Mouse (Mus musculus) limb, embryonic 13.5 days (tissue): Measurements from ENCODE around the gene Eddm3b. TPM values are rescaled to one million over a fixed set of nuclear protein-coding genes. Genes with fewer than 3 reads are reported as not detected.

Experiments
- polyA plus RNA-seq: library from polyadenylated mRNA; unstranded; fragments of >200 nt; fragmentation: Nextera tagmentation; extraction: Ambion mirVana; gene quantifications from 2 replicates; pipeline ENCODE4 v1.2.1, GENCODE M21; 2015

Eddm3b gene
- polyA plus RNA-seq, 1 experiment from 2014 or later: not detected

Other genes with a start within 250 kb of the Eddm3b start
- gene Tep1, start 243.9 kb upstream of the Eddm3b start, polyA plus RNA-seq: 3.5 and 5.7 TPM in 2 replicates
- 0.08 and 0.10 TPM in 2 replicates for gene Klhl33, start 216.9 kb upstream of the Eddm3b start, polyA plus RNA-seq
- 177 and 184 TPM in 2 replicates for gene Osgep, start 189.5 kb upstream of the Eddm3b start, polyA plus RNA-seq
- 286 and 290 TPM in 2 replicates for gene Apex1, start 189.5 kb upstream of the Eddm3b start, polyA plus RNA-seq
- 46.8 and 47.4 TPM in 2 replicates for gene Pip4p1, start 183.6 kb upstream of the Eddm3b start, polyA plus RNA-seq
- 51.6 and 56.9 TPM in 2 replicates for gene Pnp, start 183.3 kb upstream of the Eddm3b start, polyA plus RNA-seq
- not detected in 2 replicates for gene Gm49342, start 169.9 kb upstream of the Eddm3b start, polyA plus RNA-seq
- gene Pnp2, start 158.4 kb upstream of the Eddm3b start, polyA plus RNA-seq: 0.37 and 0.42 TPM in 2 replicates
- gene Rnase10, start 106.7 kb upstream of the Eddm3b start, polyA plus RNA-seq: 0.17 TPM in 1 of 2 replicates, not detected in the other
- gene Rnase9, start 72.6 kb upstream of the Eddm3b start, polyA plus RNA-seq: not detected in 2 replicates
- not detected in 2 replicates for gene Rnase11, start 64.3 kb upstream of the Eddm3b start, polyA plus RNA-seq
- not detected in 2 replicates for gene Rnase12, start 56.8 kb upstream of the Eddm3b start, polyA plus RNA-seq
- gene Olfr750, start 40.0 kb upstream of the Eddm3b start, polyA plus RNA-seq: 0.03 TPM in 1 of 2 replicates, not detected in the other
- 30.2 and 31.4 TPM in 2 replicates for gene Rnase4, start 23.3 kb upstream of the Eddm3b start, polyA plus RNA-seq
- 6.7 and 7.6 TPM in 2 replicates for gene Ang, start 23.3 kb upstream of the Eddm3b start, polyA plus RNA-seq
- gene Rnase6, start 9.5 kb downstream of the Eddm3b start, polyA plus RNA-seq: 0.97 and 1.2 TPM in 2 replicates
- gene Rnase1, start 32.4 kb downstream of the Eddm3b start, polyA plus RNA-seq: 0.14 TPM in 1 of 2 replicates, not detected in the other
- gene Rnase2b, start 47.8 kb downstream of the Eddm3b start, polyA plus RNA-seq: not detected in 2 replicates
- gene Ang2, start 84.7 kb downstream of the Eddm3b start, polyA plus RNA-seq: not detected in 2 replicates
- gene Ear14, start 89.0 kb downstream of the Eddm3b start, polyA plus RNA-seq: not detected in 2 replicates
- not detected in 2 replicates for gene Rnase2a, start 141.7 kb downstream of the Eddm3b start, polyA plus RNA-seq
- gene Gm7247, start 247.3 kb downstream of the Eddm3b start, polyA plus RNA-seq: not detected in 2 replicates